Mouse (Mus musculus): Measurements from ENCODE around the gene Gm27021.

The Gm27021 gene

GRCm38 (mm10) chr8:120667561-120668373 is at the start of gene Gm27021, which contains the start of gene Cox4i1:
Gene Gm27021, minus strand, starts transcription at chr8:120668079.
Gene Cox4i1, plus strand, starts transcription at chr8:120668222.
- peak; percentile 74 to 80 for DNase-seq (ENCODE audit: low spot score in 2 of 2)

- DNase-seq (ENCODE audit: low spot score in 2 of 2) = no peak
Measured at GRCm38 (mm10) chr8:120715996-120716680, 48.3 kb upstream of the Gm27021 start.

- no peak for DNase-seq (ENCODE audit: low spot score in 2 of 2)
Measured at GRCm38 (mm10) chr8:120715200-120715599, 47.3 kb upstream of the Gm27021 start.

- no peak for DNase-seq (ENCODE audit: low spot score in 2 of 2)
Measured at GRCm38 (mm10) chr8:120709176-120709575, 41.3 kb upstream of the Gm27021 start.

GRCm38 (mm10) chr8:120706193-120706592 is 38.3 kb upstream of the Gm27021 start:
- DNase-seq (ENCODE audit: low spot score in 2 of 2) = no peak

GRCm38 (mm10) chr8:120705163-120705562 is 37.3 kb upstream of the Gm27021 start:
- DNase-seq (ENCODE audit: low spot score in 2 of 2) = no peak

- no peak for DNase-seq (ENCODE audit: low spot score in 2 of 2)
Measured at GRCm38 (mm10) chr8:120704203-120704602, 36.3 kb upstream of the Gm27021 start.

GRCm38 (mm10) chr8:120701758-120702465 is 34.0 kb upstream of the Gm27021 start:
- DNase-seq (ENCODE audit: low spot score in 2 of 2) = no peak

- DNase-seq (ENCODE audit: low spot score in 2 of 2) = no peak
Measured at GRCm38 (mm10) chr8:120700053-120700452, 32.2 kb upstream of the Gm27021 start.

- no peak for DNase-seq (ENCODE audit: low spot score in 2 of 2)
Measured at GRCm38 (mm10) chr8:120699565-120699964, 31.7 kb upstream of the Gm27021 start.

- DNase-seq (ENCODE audit: low spot score in 2 of 2) = no peak
Measured at GRCm38 (mm10) chr8:120699079-120699478, 31.2 kb upstream of the Gm27021 start.

- DNase-seq (ENCODE audit: low spot score in 2 of 2) = no peak
Measured at GRCm38 (mm10) chr8:120698426-120698825, 30.5 kb upstream of the Gm27021 start.

GRCm38 (mm10) chr8:120697979-120698272 is 30.0 kb upstream of the Gm27021 start:
- DNase-seq (ENCODE audit: low spot score in 2 of 2) = no peak

GRCm38 (mm10) chr8:120697154-120697978 is 29.5 kb upstream of the Gm27021 start:
- DNase-seq (ENCODE audit: low spot score in 2 of 2) = no peak

- DNase-seq (ENCODE audit: low spot score in 2 of 2) = no peak
Measured at GRCm38 (mm10) chr8:120696401-120697153, 28.7 kb upstream of the Gm27021 start.

GRCm38 (mm10) chr8:120693861-120694493 is 26.1 kb upstream of the Gm27021 start:
- DNase-seq (ENCODE audit: low spot score in 2 of 2) = no peak

GRCm38 (mm10) chr8:120692934-120693333 is 25.1 kb upstream of the Gm27021 start:
- DNase-seq (ENCODE audit: low spot score in 2 of 2) = no peak

- no peak for DNase-seq (ENCODE audit: low spot score in 2 of 2)
Measured at GRCm38 (mm10) chr8:120688511-120688910, 20.6 kb upstream of the Gm27021 start.

GRCm38 (mm10) chr8:120687786-120688185 is 19.9 kb upstream of the Gm27021 start:
- no peak for DNase-seq (ENCODE audit: low spot score in 2 of 2)

GRCm38 (mm10) chr8:120686576-120686975 is 18.7 kb upstream of the Gm27021 start:
- no peak for DNase-seq (ENCODE audit: low spot score in 2 of 2)
